Mouse (Mus musculus): ENCODE measurements around the gene Stub1. TPM values are rescaled to one million over a fixed set of nuclear protein-coding genes. Genes with fewer than 3 reads are reported as not detected.

The Stub1 gene
- total and polyA plus RNA-seq, 3 experiments, result 74.0 to 99.7 TPM; not detected in 1

DNA sequence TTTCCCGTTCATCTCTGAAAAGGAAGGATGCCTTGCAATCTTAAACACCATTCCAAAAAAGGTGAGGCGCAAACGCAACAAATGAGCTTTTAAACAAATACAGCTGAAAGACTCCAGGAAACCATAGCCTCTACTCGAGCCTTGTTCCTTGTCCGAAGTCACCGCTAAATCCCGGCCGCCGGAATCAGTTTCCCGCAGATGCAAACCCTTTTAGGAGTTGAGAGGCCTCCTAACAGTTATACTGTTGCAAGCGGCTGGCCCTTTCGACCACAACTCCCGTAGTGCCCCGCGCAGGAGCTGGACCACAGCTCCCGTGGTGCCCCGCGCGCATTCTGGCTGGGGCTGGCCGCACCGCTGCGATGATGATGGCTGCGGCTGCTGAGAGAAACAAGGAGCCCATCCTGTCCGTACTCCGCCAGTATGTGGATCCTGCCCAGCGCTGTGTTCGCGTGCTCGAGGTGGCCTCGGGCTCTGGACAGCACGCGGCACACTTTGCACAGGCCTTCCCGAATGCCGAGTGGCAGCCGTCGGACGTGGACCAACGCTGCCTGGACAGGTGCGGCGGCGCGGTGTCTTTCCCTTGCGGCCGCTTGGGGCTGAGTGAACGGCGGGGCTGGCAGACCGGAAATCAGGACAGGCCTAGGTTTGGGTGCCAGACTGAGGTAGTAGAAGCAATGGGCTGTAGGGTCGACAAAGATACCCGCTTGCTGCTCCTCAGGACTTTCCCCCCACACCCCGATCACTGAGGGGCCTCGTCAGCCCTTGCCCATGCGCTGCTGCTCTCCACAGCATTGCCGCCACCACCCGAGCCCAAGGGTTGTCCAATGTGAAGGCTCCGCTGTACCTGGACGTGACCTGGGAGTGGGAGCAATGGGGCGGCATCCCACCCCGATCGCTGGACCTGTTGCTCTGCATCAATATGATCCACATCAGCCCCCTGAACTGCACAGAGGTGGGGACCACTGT is 42.2 kb upstream of the Stub1 start:
- Histone ChIP-seq H3K27ac (ENCODE audit: control insufficient read depth, low read depth, low read length) (peak overlapping the region; percentile 75), H3K9ac (ENCODE audit: control insufficient read depth, low read depth, low read length, poor library complexity, severe bottlenecking) (peak overlapping the region; percentile 89), H3K79me2 (ENCODE audit: control insufficient read depth, insufficient read depth, low read length, poor library complexity) (peaks cover 6% of the 10 kb centered on the region; the same call in 1 of the 2 replicates), H3K9me3 (replicated peaks; ENCODE audit: insufficient read depth, low read length) (no peaks in the 10 kb centered on the region), H3K4me3 (ENCODE audit: control insufficient read depth in 1 of 2, insufficient read depth in 1 of 2, low read depth in 2 of 2, low read length in 2 of 2) (peak overlapping the region; percentile 82 to 87), H3K36me3 (ENCODE audit: control insufficient read depth in 1 of 2, insufficient read depth in 2 of 2, low read length in 2 of 2) (peaks cover 0 to 7% of the 10 kb centered on the region in 2 experiments; a peak in 2 of 4 replicates), H3K27me3 (ENCODE audit: control insufficient read depth in 1 of 2, insufficient read depth in 2 of 2, low read length in 2 of 2) (no peaks in the 10 kb centered on the region), H3K4me1 (ENCODE audit: control insufficient read depth in 1 of 2, insufficient read depth in 2 of 2, low read length in 2 of 2) (peaks cover 2 to 19% of the 10 kb centered on the region in 2 experiments; a peak in 3 of 4 replicates)
- peak; percentile 89 for DNase-seq (ENCODE audit: low read depth, low spot score)
- TF ChIP-seq TBP (IDR thresholded peaks at IDR 0.05; ENCODE audit: low read depth, low read length), result peak; percentile 62; the same call in 1 of the 2 replicates
- TF ChIP-seq MAZ (IDR thresholded peaks at IDR 0.05; ENCODE audit: low read depth, low read length), result peak; percentile 59
- TF ChIP-seq ZMIZ1 (IDR thresholded peaks at IDR 0.05; ENCODE audit: low read depth, low read length), result peak; percentile 53; the same call in 1 of the 2 replicates
- peak; percentile 56 for TF ChIP-seq NRF1 (IDR thresholded peaks at IDR 0.05; ENCODE audit: insufficient read depth, low read depth, low read length, poor library complexity, severe bottlenecking)
- no peak for TF ChIP-seq ZNF384 (IDR thresholded peaks at IDR 0.05; ENCODE audit: low read depth, low read length)
- TF ChIP-seq POLR2A (IDR thresholded peaks at IDR 0.05; ENCODE audit: control insufficient read depth in 1 of 2, insufficient read depth in 1 of 2, low read depth in 1 of 2, low read length in 2 of 2, poor library complexity in 1 of 2), result peak; percentile 64 to 84
- TF ChIP-seq MAX (IDR thresholded peaks at IDR 0.05; ENCODE audit: low read length), result peak; percentile 40
- TF ChIP-seq USF2 (IDR thresholded peaks at IDR 0.05; ENCODE audit: borderline replicate concordance in 1 of 2, insufficient read depth in 1 of 2, low read depth in 1 of 2, low read length in 2 of 2), result no peak
- peak; percentile 65; the same call in 1 of the 2 replicates for TF ChIP-seq MXI1 (IDR thresholded peaks at IDR 0.05; ENCODE audit: low read depth, low read length)
- TF ChIP-seq MYC (IDR thresholded peaks at IDR 0.05; ENCODE audit: low read depth, low read length), result peak; percentile 54; the same call in 1 of the 2 replicates
- no peak for TF ChIP-seq TAL1 (IDR thresholded peaks at IDR 0.05; ENCODE audit: low read length)
- TF ChIP-seq HCFC1 (IDR thresholded peaks at IDR 0.05; ENCODE audit: low read depth, low read length), result peak; percentile 94
- TF ChIP-seq CHD2 (IDR thresholded peaks at IDR 0.05; ENCODE audit: low read length), result no peak
- no peak for TF ChIP-seq EP300 (IDR thresholded peaks at IDR 0.05; ENCODE audit: low read depth in 1 of 2, low read length in 2 of 2)
- TF ChIP-seq CTCF (IDR thresholded peaks at IDR 0.05 in 2 of 3, conservative IDR thresholded peaks at IDR 0.05 in 1 of 3; ENCODE audit: control insufficient read depth in 1 of 3, insufficient read depth in 1 of 3, low read depth in 2 of 3, low read length in 3 of 3, poor library complexity in 1 of 3, severe bottlenecking in 1 of 3), result peak in 1 of 3 experiments; percentile 17; a peak in 2 of 6 replicates
- peak; percentile 59 for TF ChIP-seq SIN3A (IDR thresholded peaks at IDR 0.05; ENCODE audit: low read length)
- TF ChIP-seq ETS1 (IDR thresholded peaks at IDR 0.05; ENCODE audit: low read depth, low read length), result peak; percentile 37; the same call in 1 of the 2 replicates
- TF ChIP-seq SMC3 (IDR thresholded peaks at IDR 0.05; ENCODE audit: low read depth, low read length), result no peak
- TF ChIP-seq GATA1 (IDR thresholded peaks at IDR 0.05; ENCODE audit: low read depth, low read length), result no peak
- peak; percentile 89 for TF ChIP-seq NELFE (IDR thresholded peaks at IDR 0.05; ENCODE audit: low read depth, low read length)
- TF ChIP-seq RAD21 (IDR thresholded peaks at IDR 0.05; ENCODE audit: low read depth, low read length), result no peak
- 0 out of 2 replicates have a peak, but pooled peaks have one; percentile 26 for TF ChIP-seq TCF12 (IDR thresholded peaks at IDR 0.05; ENCODE audit: low read depth, low read length)
- peak; percentile 72 for TF ChIP-seq KAT2A (conservative IDR thresholded peaks at IDR 0.05; ENCODE audit: low read depth, low read length)
- 0 out of 2 replicates have a peak, but pooled peaks have one; percentile 14 for TF ChIP-seq USF1 (IDR thresholded peaks at IDR 0.05; ENCODE audit: low read depth, low read length)
- TF ChIP-seq POLR2AphosphoS2 (IDR thresholded peaks at IDR 0.05; ENCODE audit: low read length), result 0 out of 2 replicates have a peak, but pooled peaks have one; percentile 53
